Mouse (Mus musculus): ENCODE data around the gene Psip1. TPM values are rescaled to one million over a fixed set of nuclear protein-coding genes. Genes with fewer than 3 reads are reported as not detected.

Psip1 gene
- 10 to 100 TPM; 40.2 to 47.5 TPM for total RNA-seq (2023)

GRCm38 (mm10) chr4:83486117-83486901 lies at the start of gene Psip1:
TSS of gene Psip1 (minus strand) at chr4:83486459.

DNA sequence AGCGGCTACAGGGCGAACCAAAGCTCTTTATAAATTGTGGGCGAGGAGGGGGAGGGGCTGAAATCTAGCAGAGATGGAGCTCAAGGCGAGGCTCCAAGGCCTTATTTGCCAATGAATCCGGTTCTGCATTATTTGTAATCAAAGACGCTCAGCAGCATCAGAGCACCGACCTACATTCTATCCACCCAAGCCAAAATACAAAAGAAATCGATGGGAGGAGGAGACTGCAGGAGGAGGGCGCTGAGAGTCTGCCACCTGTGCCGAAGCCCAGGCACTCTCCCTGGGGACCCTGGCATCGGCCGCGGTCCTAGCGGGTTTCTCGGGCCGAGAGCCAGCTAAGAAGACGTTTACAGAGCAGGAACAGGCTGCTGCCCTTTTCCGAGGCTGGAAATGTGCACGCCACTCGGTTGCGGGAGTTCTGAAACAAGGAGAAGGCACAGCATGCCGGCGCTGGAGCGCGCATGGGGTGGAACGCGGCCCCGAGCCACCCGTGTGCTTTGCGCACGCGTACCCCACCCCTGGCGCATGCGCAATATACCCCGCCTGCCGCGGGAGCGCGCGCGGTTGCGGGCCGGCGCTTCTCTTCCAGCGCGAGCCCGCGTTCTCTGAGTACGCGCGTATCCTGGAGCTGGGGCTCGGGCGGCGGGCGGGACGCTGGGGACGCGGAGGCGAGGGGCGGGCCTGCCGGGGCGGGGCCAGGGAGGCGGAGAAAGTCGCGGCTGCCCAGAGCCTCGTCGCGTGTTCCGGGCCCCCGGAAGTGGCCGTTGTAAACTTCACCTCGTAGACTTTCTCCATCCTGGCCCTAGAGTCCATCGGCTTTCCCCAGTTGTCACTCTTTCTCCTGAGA lies 38.8 kb upstream of the Psip1 start, which contains the start of gene Ccdc171:
TSS of gene Ccdc171 (plus strand) at position 703 of the 847 bp plus-strand sequence.

GRCm38 (mm10) chr4:83417160-83417819 lies 69.0 kb downstream of the Psip1 start, which contains the start of gene Snapc3:
TSS of gene Snapc3 (plus strand) at chr4:83417724.

Other genes with a start within 250 kb of the Psip1 start
- gene Ttc39b, start 162.2 kb downstream of the Psip1 start, total RNA-seq (2023): 10 to 100 TPM; 31.3 to 37.2 TPM
- gene Snapc3, start 68.7 kb downstream of the Psip1 start, total RNA-seq (2023): 10 to 100 TPM; 16.9 to 21.5 TPM
- 1 to 10 TPM; 1.4 to 1.7 TPM for gene Ccdc171, start 39.1 kb upstream of the Psip1 start, total RNA-seq (2023)

Data from neutrophil, adult 59 days (primary cell).